Mouse (Mus musculus) hindbrain, embryonic 10.5 days (tissue): ENCODE measurements around the gene Ddx60. TPM values are rescaled to one million over a fixed set of nuclear protein-coding genes. Genes with fewer than 3 reads are reported as not detected.
"Not testable (repeated sequence)": the region's sequence is repeated elsewhere in the genome, so short reads cannot be mapped to it uniquely, and the experiment has no call there.

Experiments used
- DNase-seq: peaks from one replicate; pipeline ENCODE4 v3.0.0-alpha.2; 2017; ENCODE audit warnings: low spot score
- H3K27ac ChIP-seq: fragments of 300-500 bp; sonication (generic); 2 replicates; pipeline ENCODE4 v1.5.1; 2016; ENCODE audit warnings: mild to moderate bottlenecking, moderate library complexity
- H3K27me3 ChIP-seq: fragments of 300-500 bp; sonication (generic); 2 replicates; pipeline ENCODE4 v1.6.1; 2016; ENCODE audit warnings: mild to moderate bottlenecking; ENCODE audit not compliant: poor library complexity, insufficient read depth, severe bottlenecking
- H3K36me3 ChIP-seq: fragments of 300-500 bp; sonication (generic); 2 replicates; pipeline ENCODE4 v1.6.1; 2016; ENCODE audit warnings: mild to moderate bottlenecking, moderate library complexity
- H3K4me1 ChIP-seq: fragments of 300-500 bp; sonication (generic); replicated peaks from 2 replicates; pipeline ENCODE4 v1.6.1; 2016; ENCODE audit warnings: mild to moderate bottlenecking
- H3K4me3 ChIP-seq: fragments of 300-500 bp; sonication (generic); 2 replicates; pipeline ENCODE4 v1.5.1; 2016; ENCODE audit warnings: mild to moderate bottlenecking, moderate library complexity
- H3K9me3 ChIP-seq: fragments of 300-500 bp; sonication (generic); 2 replicates; pipeline ENCODE4 v1.6.1; 2016; ENCODE audit warnings: mild to moderate bottlenecking, moderate library complexity
- WGBS: fragments of 180-500 bp; shearing (Covaris S2); methylation state at CpG from one replicate; pipeline ENCODE4 v1.1.7; 2016; 5-methylcytosine and 5-hydroxymethylcytosine counted together
- polyA plus RNA-seq: library from polyadenylated mRNA; unstranded; fragments of >200 nt; fragmentation: Nextera tagmentation; extraction: Ambion mirVana; gene quantifications from 2 replicates; pipeline ENCODE4 v1.2.1, GENCODE M21; 2016

The Ddx60 gene
- polyA plus RNA-seq, 1 experiment from 2014 or later, result 0.12 TPM

- 83% methylated on average over 7 of the region's 7 CpGs for WGBS
- H3K27me3 ChIP-seq, result no peaks in the 10 kb centered on the region
- no peaks in the 10 kb centered on the region for H3K4me1 ChIP-seq
- no peak overlapping the region for H3K27ac ChIP-seq
- H3K36me3 ChIP-seq, result no peaks in the 10 kb centered on the region
- DNase-seq, result no peak
- no peaks in the 10 kb centered on the region for H3K9me3 ChIP-seq
- no peak overlapping the region for H3K4me3 ChIP-seq
These were observed 7.5 kb upstream of the Ddx60 start for GRCm38 (mm10) chr8:61920389-61920788.

GRCm38 (mm10) chr8:61921454-61922054, 6.3 kb upstream of the Ddx60 start:
- no peak overlapping the region for H3K4me3 ChIP-seq
- no peaks in the 10 kb centered on the region for H3K9me3 ChIP-seq
- no peak overlapping the region for H3K27ac ChIP-seq
- 87% methylated on average over 10 of the region's 10 CpGs for WGBS
- H3K27me3 ChIP-seq, result no peaks in the 10 kb centered on the region
- no peak for DNase-seq
- H3K4me1 ChIP-seq, result no peaks in the 10 kb centered on the region
- H3K36me3 ChIP-seq, result no peaks in the 10 kb centered on the region

GRCm38 (mm10) chr8:61924518-61924917, 3.4 kb upstream of the Ddx60 start:
- Histone ChIP-seq H3K4me3 (no peak overlapping the region), H3K4me1 (peaks cover 7% of the 10 kb centered on the region), H3K27ac (no peak overlapping the region), H3K36me3 (no peaks in the 10 kb centered on the region), H3K27me3 (peaks cover 17% of the 10 kb centered on the region; the same call in 1 of the 2 replicates), H3K9me3 (no peaks in the 10 kb centered on the region)
- 87% methylated on average over 1 of the region's 1 CpGs for WGBS
- DNase-seq, result no peak

- no peak for DNase-seq
- peaks cover 1% of the 10 kb centered on the region for H3K4me1 ChIP-seq
- H3K27me3 ChIP-seq, result peaks cover 5% of the 10 kb centered on the region; the same call in 1 of the 2 replicates
- H3K27ac ChIP-seq, result no peak overlapping the region
- WGBS, result 40% methylated on average over 2 of the region's 2 CpGs
- no peaks in the 10 kb centered on the region for H3K36me3 ChIP-seq
- H3K9me3 ChIP-seq, result no peaks in the 10 kb centered on the region
- no peak overlapping the region for H3K4me3 ChIP-seq
These were observed 5.4 kb downstream of the Ddx60 start for GRCm38 (mm10) chr8:61933243-61933642.

GRCm38 (mm10) chr8:61937576-61937975, 9.7 kb downstream of the Ddx60 start:
- WGBS, result 77% methylated on average over 2 of the region's 2 CpGs
- H3K27ac ChIP-seq, result no peak overlapping the region
- H3K36me3 ChIP-seq, result no peaks in the 10 kb centered on the region
- no peak overlapping the region for H3K4me3 ChIP-seq
- H3K4me1 ChIP-seq, result no peaks in the 10 kb centered on the region
- no peak for DNase-seq
- no peaks in the 10 kb centered on the region for H3K9me3 ChIP-seq
- H3K27me3 ChIP-seq, result no peaks in the 10 kb centered on the region

- not testable (repeated sequence) for H3K9me3 ChIP-seq, H3K4me3 ChIP-seq, H3K4me1 ChIP-seq, DNase-seq, H3K27ac ChIP-seq, H3K36me3 ChIP-seq, H3K27me3 ChIP-seq
- WGBS, result 80% methylated on average over 4 of the region's 4 CpGs
These were observed 36.9 kb downstream of the Ddx60 start for GRCm38 (mm10) chr8:61964591-61965375.

GRCm38 (mm10) chr8:61969581-61969980, 41.7 kb downstream of the Ddx60 start:
- H3K27ac ChIP-seq, result no peak overlapping the region
- H3K4me1 ChIP-seq, result peaks cover 6% of the 10 kb centered on the region; the same call in 1 of the 2 replicates
- H3K36me3 ChIP-seq, result no peaks in the 10 kb centered on the region
- H3K4me3 ChIP-seq, result no peak overlapping the region
- 52% methylated on average over 3 of the region's 3 CpGs for WGBS
- no peaks in the 10 kb centered on the region for H3K9me3 ChIP-seq
- H3K27me3 ChIP-seq, result no peaks in the 10 kb centered on the region
- DNase-seq, result no peak

GRCm38 (mm10) chr8:61984941-61985340, 57.1 kb downstream of the Ddx60 start:
- H3K36me3 ChIP-seq, result no peaks in the 10 kb centered on the region
- WGBS, result 93% methylated on average over 4 of the region's 4 CpGs
- H3K27me3 ChIP-seq, result no peaks in the 10 kb centered on the region
- DNase-seq, result no peak
- no peak overlapping the region for H3K27ac ChIP-seq
- peaks cover 15% of the 10 kb centered on the region; the same call in 1 of the 2 replicates for H3K4me1 ChIP-seq
- H3K9me3 ChIP-seq, result no peaks in the 10 kb centered on the region
- H3K4me3 ChIP-seq, result no peak overlapping the region

- Histone ChIP-seq H3K27ac (no peak overlapping the region), H3K4me3 (no peak overlapping the region), H3K36me3 (no peaks in the 10 kb centered on the region), H3K9me3 (no peaks in the 10 kb centered on the region), H3K4me1 (peaks cover 15% of the 10 kb centered on the region; the same call in 1 of the 2 replicates), H3K27me3 (no peaks in the 10 kb centered on the region)
- peak; percentile 32 for DNase-seq
- WGBS, result 53% methylated on average over 6 of the region's 6 CpGs
These were observed 58.0 kb downstream of the Ddx60 start for GRCm38 (mm10) chr8:61985703-61986475.

GRCm38 (mm10) chr8:61989464-61989863, 61.6 kb downstream of the Ddx60 start:
- Histone ChIP-seq H3K36me3 (no peaks in the 10 kb centered on the region), H3K4me3 (no peak overlapping the region), H3K27me3 (no peaks in the 10 kb centered on the region), H3K9me3 (no peaks in the 10 kb centered on the region), H3K27ac (no peak overlapping the region), H3K4me1 (peaks cover 15% of the 10 kb centered on the region; the same call in 1 of the 2 replicates)
- peak; percentile 13 for DNase-seq
- 46% methylated on average over 6 of the region's 6 CpGs for WGBS

- Histone ChIP-seq H3K27me3 (no peaks in the 10 kb centered on the region), H3K9me3 (no peaks in the 10 kb centered on the region), H3K4me3 (no peak overlapping the region), H3K27ac (no peak overlapping the region), H3K4me1 (peaks cover 6% of the 10 kb centered on the region; the same call in 1 of the 2 replicates), H3K36me3 (no peaks in the 10 kb centered on the region)
- DNase-seq, result no peak
- 91% methylated on average over 1 of the region's 1 CpGs for WGBS
These were observed 64.9 kb downstream of the Ddx60 start for GRCm38 (mm10) chr8:61992796-61993195.

- 76% methylated on average over 2 of the region's 2 CpGs for WGBS
- no peaks in the 10 kb centered on the region for H3K27me3 ChIP-seq
- no peaks in the 10 kb centered on the region for H3K9me3 ChIP-seq
- no peaks in the 10 kb centered on the region for H3K4me1 ChIP-seq
- no peak overlapping the region for H3K4me3 ChIP-seq
- H3K36me3 ChIP-seq, result no peaks in the 10 kb centered on the region
- no peak overlapping the region for H3K27ac ChIP-seq
- no peak for DNase-seq
These were observed 69.2 kb downstream of the Ddx60 start for GRCm38 (mm10) chr8:61997125-61997524.

- H3K36me3 ChIP-seq, result no peaks in the 10 kb centered on the region
- H3K4me1 ChIP-seq, result no peaks in the 10 kb centered on the region
- peaks cover 2% of the 10 kb centered on the region for H3K9me3 ChIP-seq
- H3K27ac ChIP-seq, result no peak overlapping the region
- H3K27me3 ChIP-seq, result no peaks in the 10 kb centered on the region
- 92% methylated on average over 4 of the region's 4 CpGs for WGBS
- DNase-seq, result no peak
- no peak overlapping the region for H3K4me3 ChIP-seq
These were observed 86.3 kb downstream of the Ddx60 start for GRCm38 (mm10) chr8:62014166-62014565.
